Mouse (Mus musculus) left cerebral cortex, adult 11 months (tissue): ENCODE results near the gene Teddm1b.
A peak's percentile ranks its signal among the peaks of the same experiment; 100 is the strongest.
"Not testable (repeated sequence)": the region's sequence is repeated elsewhere in the genome, so short reads cannot be mapped to it uniquely, and the experiment has no call there.

Source experiments
- DNase-seq: peaks from one replicate; pipeline ENCODE4 v3.0.0; 2022; ENCODE audit warnings: low spot score

The Teddm1b gene

GRCm38 (mm10) chr1:153874045-153874444 is at the start of gene Teddm1b:
Teddm1b (plus strand) TSS chr1:153874345.
- no peak for DNase-seq

- DNase-seq: no peak
Observed at GRCm38 (mm10) chr1:153830746-153831145, 43.4 kb upstream of the Teddm1b start.

- DNase-seq: no peak
Observed at GRCm38 (mm10) chr1:153836036-153836435, 38.1 kb upstream of the Teddm1b start.

GRCm38 (mm10) chr1:153842121-153842740 is 31.9 kb upstream of the Teddm1b start:
- no peak for DNase-seq

GRCm38 (mm10) chr1:153844042-153844441 is 30.1 kb upstream of the Teddm1b start, which contains the start of gene Rgsl1:
Rgsl1 (minus strand) TSS chr1:153844142.
- DNase-seq: no peak

GRCm38 (mm10) chr1:153846420-153846819 is 27.7 kb upstream of the Teddm1b start:
- no peak for DNase-seq

GRCm38 (mm10) chr1:153846867-153847266 is 27.3 kb upstream of the Teddm1b start:
- no peak for DNase-seq

- not testable (repeated sequence) for DNase-seq
Observed at GRCm38 (mm10) chr1:153852696-153853095, 21.4 kb upstream of the Teddm1b start.

- no peak for DNase-seq
Observed at GRCm38 (mm10) chr1:153855946-153856345, 18.2 kb upstream of the Teddm1b start.

- not testable (repeated sequence) for DNase-seq
Observed at GRCm38 (mm10) chr1:153880391-153880790, 6.2 kb downstream of the Teddm1b start.

- no peak for DNase-seq
Observed at GRCm38 (mm10) chr1:153886024-153886633, 12.0 kb downstream of the Teddm1b start.

- no peak for DNase-seq
Observed at GRCm38 (mm10) chr1:153890121-153890520, 16.0 kb downstream of the Teddm1b start.

- DNase-seq: no peak
Observed at GRCm38 (mm10) chr1:153891442-153891841, 17.3 kb downstream of the Teddm1b start, which contains the start of gene Teddm1a. Teddm1a (plus strand) TSS chr1:153891742.

GRCm38 (mm10) chr1:153893746-153894145 is 19.6 kb downstream of the Teddm1b start:
- no peak for DNase-seq

GRCm38 (mm10) chr1:153894201-153894893 is 20.2 kb downstream of the Teddm1b start:
- DNase-seq: no peak

GRCm38 (mm10) chr1:153894979-153895378 is 20.8 kb downstream of the Teddm1b start:
- DNase-seq: peak; percentile 67

GRCm38 (mm10) chr1:153897196-153897595 is 23.1 kb downstream of the Teddm1b start:
- no peak for DNase-seq

GRCm38 (mm10) chr1:153898989-153899730 is 25.0 kb downstream of the Teddm1b start:
- no peak for DNase-seq

GRCm38 (mm10) chr1:153899731-153900380 is 25.7 kb downstream of the Teddm1b start, which contains the start of the genes Glul and Teddm2:
Glul (plus strand) TSS chr1:153899944.
Teddm2 (minus strand) TSS chr1:153900228.
- DNase-seq: peak; percentile 93

GRCm38 (mm10) chr1:153900381-153900780 is 26.2 kb downstream of the Teddm1b start:
- no peak for DNase-seq

- DNase-seq: no peak
Observed at GRCm38 (mm10) chr1:153900860-153901730, 26.9 kb downstream of the Teddm1b start.
